Mouse (Mus musculus): ENCODE data around the gene Tspo2.
"Not testable (repeated sequence)": the region's sequence is repeated elsewhere in the genome, so short reads cannot be mapped to it uniquely, and the experiment has no call there.

Tspo2 gene

DNA sequence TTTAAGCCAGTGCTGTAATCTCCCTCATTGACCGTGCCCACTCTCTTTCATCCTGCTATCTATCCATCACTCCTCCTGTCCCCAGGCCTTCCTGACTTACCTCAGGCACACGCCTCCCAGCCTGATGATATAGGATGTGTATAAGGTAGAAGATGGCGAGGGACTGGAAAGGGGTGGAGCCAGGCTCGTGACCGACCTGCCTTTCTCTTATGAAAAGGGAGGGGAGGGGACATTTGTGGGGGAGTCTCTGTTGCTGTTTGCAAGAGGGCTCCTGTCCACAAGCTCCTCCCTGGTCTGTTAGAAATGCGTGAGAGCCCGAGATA, at the start of gene Tspo2:
Tspo2 (minus strand) TSS at position 170 of the 323 bp plus-strand sequence.
- DNase-seq: no peak

- DNase-seq: no peak
These were observed 49.6 kb upstream of the Tspo2 start for GRCm38 (mm10) chr17:48500846-48501445.

DNA sequence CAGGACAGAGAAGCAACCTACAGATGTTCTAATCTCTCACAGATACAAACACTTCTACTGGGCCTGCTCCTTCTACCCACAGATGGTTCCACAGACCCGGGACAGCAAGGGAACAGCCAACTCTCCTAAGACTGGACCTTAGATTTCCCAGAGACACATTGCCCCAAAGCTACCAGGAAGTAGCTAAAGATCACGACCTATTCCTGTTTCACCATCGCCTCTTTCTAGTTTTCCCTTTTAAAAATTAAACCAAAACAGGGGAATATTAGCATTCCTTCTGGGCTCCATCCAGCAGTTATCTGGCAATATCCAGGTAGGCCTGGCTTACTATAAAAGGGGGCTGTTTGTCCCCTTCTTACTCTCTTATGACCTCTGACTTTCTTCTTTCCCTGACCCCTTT, 46.7 kb upstream of the Tspo2 start:
- no peak for DNase-seq

GRCm38 (mm10) chr17:48493986-48494385, 42.7 kb upstream of the Tspo2 start:
- DNase-seq: no peak

DNA sequence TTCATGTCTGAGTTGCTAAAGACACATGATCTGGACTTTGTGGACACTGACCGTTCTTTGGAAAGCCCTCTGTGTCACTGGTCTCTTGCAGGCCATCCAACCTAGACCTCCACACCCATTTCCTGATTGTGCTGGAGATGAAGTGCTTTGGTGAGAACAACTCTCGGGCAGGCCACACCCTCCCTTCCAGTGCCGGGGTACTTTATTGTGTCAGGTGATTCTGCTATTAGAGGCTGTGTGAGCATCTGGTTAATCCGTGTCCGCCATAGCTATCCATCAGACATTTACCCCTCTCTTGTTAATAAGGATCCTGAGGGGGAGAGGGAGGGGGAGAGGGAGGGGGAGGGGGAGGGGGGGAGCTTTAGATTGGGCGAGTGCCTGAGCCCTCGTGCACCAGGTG, 42.3 kb upstream of the Tspo2 start:
- no peak for DNase-seq

GRCm38 (mm10) chr17:48492621-48493020, 41.3 kb upstream of the Tspo2 start:
- no peak for DNase-seq

DNA sequence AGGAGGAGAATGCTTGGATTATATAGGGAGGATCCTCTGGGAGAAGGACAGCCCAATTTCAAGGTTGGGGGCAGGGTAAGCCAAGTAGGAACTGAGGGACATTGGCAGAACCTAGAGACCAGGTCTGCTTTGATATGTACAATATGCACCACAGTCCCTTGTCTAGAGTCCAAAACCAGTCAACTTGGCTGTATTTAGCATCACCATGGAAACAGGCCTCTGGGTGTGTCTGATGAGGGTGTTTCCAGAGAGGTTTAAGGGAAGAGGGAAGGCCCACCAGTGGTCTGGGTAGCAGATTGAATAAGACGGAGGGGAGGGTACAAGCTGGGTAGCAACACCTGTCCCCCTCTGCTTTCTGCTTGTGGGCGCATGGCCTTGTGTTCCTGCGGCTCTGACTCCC, 38.1 kb upstream of the Tspo2 start:
- no peak for DNase-seq

GRCm38 (mm10) chr17:48484191-48484590, 32.9 kb upstream of the Tspo2 start:
- DNase-seq: no peak

- DNase-seq: no peak
These were observed 32.4 kb upstream of the Tspo2 start for GRCm38 (mm10) chr17:48483764-48484163.

- no peak for DNase-seq
These were observed 28.6 kb upstream of the Tspo2 start for GRCm38 (mm10) chr17:48479952-48480351.

DNA sequence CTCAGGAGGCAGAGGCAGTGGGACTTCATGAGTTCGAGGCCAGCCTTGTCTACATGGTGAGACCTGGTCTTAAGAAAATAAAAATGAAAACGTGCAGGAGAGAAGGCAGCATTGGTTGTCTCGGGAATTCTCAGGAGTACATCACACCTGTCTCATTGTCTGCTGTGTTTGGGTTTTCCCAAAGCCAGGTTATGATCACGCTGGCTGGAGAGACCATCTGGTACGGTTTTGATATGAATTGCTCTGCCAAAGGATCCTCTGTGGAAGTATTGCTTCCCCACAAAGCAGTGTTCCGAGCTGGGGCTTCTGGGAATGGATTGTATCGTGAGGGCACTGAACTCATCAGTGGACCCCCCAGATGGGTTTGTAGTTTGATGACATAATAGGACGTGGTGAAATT, 24.1 kb upstream of the Tspo2 start:
- DNase-seq: no peak

DNA sequence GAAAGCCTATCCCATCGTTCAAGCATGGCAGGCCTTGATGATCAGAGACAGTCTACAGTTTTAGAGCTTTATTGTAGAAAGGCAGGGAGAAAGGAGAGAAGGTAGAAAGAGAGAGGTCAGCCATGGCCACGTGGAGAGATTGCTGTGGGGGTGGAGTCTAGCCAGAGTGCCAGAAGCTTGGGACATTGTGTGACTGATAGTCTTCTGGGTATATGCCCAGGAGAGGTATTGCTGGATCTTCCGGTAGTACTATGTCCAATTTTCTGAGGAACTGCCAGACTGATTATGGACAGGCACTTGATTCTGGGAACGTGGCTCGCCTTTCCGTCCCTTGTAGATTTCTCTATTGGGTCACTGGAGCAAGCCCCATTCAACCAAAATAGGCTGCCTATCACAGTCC, 23.0 kb upstream of the Tspo2 start:
- not testable (repeated sequence) for DNase-seq

DNA sequence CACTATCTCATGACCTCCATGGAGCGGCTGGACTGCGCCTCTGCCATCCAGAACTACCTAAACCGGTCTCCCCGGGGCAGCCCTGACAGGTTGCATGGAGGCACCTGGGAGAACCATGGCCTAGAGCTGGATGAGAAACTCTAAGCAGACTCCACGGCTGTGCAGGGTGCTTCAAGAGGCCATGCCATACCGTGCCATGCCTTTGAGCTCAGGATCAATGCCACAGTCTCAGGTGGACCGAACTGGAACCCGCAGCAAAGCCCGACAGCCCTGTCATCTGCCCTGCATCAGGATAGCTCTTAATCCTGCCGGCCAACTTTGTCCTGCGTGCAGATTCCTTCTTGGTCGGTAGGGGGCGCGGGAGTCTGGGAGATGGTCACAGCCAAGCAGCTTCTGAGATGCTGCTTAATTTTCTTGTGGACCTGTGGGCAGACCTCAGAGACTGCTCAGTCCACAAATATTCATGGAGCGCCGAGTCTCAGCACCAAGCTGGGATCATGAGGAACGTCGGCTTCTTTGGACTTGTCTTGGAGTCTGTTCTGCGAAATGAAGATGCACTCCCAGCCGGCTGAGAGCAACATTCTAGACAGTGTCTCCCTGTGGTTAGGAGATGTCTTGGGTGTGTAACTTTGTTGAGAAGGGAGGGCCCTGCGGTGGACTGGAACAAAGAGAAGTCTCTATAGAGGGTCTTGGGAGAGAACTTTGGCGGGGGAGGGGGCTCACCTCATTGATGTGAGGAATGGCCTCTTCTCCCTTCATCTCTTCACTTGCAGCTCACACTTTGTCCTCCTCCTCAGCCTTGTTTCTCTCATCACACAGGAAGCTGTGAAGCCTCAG, 16.3 kb upstream of the Tspo2 start:
- DNase-seq: peak; percentile 79

GRCm38 (mm10) chr17:48466769-48467394, 15.6 kb upstream of the Tspo2 start:
- DNase-seq: peak; percentile 26

- DNase-seq: no peak
These were observed 12.1 kb upstream of the Tspo2 start for GRCm38 (mm10) chr17:48463391-48463790.

GRCm38 (mm10) chr17:48462096-48462495, 10.8 kb upstream of the Tspo2 start:
- DNase-seq: no peak

DNA sequence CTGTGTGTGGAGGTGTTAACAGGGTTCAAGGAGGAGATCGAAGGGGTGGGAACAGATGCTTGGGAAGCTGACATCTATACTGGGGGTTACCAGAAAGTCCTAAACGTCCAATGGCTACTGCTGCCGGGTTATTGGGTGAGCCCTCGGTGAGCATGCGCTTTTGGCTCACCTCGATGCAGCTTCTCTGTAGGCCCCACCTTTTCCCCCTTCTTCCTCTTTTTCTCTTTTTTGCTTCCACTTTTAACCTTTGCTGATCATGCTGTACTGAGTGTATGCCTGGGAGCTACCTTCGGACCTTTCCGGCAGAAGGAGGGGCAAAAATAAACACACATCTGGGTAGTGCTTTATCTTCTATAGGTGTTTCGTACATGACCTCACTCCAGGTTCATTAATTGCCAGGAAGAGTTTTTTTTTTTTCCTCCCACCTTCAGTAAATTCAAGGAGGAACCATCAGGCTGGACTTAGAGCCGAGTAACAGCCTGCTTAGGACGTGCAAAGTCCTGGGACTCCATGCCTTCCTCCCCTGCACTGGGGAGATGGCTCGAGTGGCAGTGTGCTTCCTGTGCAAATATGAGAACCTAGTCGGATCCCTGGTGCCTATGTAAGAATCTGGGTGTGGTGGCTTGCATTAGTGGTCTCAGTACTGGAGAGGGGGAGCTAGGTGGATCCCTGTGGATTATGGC, 6.8 kb upstream of the Tspo2 start:
- DNase-seq: no peak

DNA sequence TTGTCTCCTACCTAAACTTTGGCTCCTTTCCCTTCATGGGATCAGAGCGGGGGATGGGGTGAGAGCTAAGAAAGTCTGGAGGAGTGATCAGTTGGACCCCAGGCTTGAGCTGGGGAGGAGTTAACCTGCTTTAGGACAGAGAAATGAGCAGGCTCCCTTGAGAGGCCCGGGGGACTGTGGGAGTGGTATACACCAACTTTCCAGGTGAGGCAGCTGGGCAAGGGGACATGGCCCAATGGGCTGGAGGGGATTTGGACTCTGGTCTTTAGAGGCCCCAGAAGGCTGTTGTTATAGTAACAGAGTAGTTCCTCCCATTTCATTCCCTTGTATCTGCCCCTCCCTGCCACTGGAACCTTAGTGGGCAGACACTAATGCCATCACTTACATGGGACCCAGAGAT, 4.6 kb upstream of the Tspo2 start:
- DNase-seq: no peak

GRCm38 (mm10) chr17:48454688-48455087, 3.4 kb upstream of the Tspo2 start, which contains the start of gene Unc5cl:
Gene Unc5cl, plus strand, starts transcription at chr17:48454901.
- no peak for DNase-seq

GRCm38 (mm10) chr17:48454190-48454589, 2.9 kb upstream of the Tspo2 start:
- DNase-seq: no peak

DNA sequence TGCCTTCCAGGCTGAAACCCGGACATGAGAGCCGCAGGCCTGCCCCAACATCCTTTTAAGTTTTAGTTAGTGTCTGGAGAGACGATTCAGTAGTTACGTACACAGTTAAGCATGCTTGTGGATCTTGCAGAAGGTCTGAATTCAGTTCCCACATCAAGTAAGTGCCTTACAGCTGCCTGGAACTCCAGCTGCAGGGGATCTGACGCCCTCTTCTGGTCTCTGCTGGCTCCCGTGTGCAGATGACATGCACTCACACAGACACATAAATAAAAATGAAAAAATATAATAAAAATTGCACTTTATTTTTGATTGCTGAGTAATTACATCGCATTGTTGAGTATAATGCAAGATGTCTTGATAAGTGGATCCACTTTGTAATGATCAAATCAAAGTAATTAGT, 2.2 kb upstream of the Tspo2 start:
- DNase-seq: no peak

GRCm38 (mm10) chr17:48451753-48452444, 577 bp upstream of the Tspo2 start:
- no peak for DNase-seq
